Mouse (Mus musculus) heart, embryonic 12.5 days (tissue): Measurements from ENCODE around the gene Snrpd2. TPM values are rescaled to one million over a fixed set of nuclear protein-coding genes. Genes with fewer than 3 reads are reported as not detected.

Experiments
- ATAC-seq: fragments of 200-750 bp; cut with Nextera tagmentation; 2 replicates; pipeline ENCODE4 v1.8.0; 2017; ENCODE audit warnings: moderate TSS enrichment, moderate library complexity; ENCODE audit not compliant: insufficient number of reproducible peaks, low FRiP score
- H3K27ac ChIP-seq: fragments of 300-500 bp; sonication (generic); 2 replicates; pipeline ENCODE4 v1.5.1; 2016; ENCODE audit warnings: mild to moderate bottlenecking, moderate library complexity; ENCODE audit not compliant: poor library complexity, severe bottlenecking
- H3K27me3 ChIP-seq: fragments of 300-500 bp; sonication (generic); replicated peaks from 2 replicates; pipeline ENCODE4 v1.6.1; 2016; ENCODE audit warnings: mild to moderate bottlenecking, moderate library complexity
- H3K36me3 ChIP-seq: fragments of 300-500 bp; sonication (generic); 2 replicates; pipeline ENCODE4 v1.6.1; 2016; ENCODE audit warnings: mild to moderate bottlenecking, moderate library complexity
- H3K4me1 ChIP-seq: fragments of 300-500 bp; sonication (generic); replicated peaks from 2 replicates; pipeline ENCODE4 v1.6.1; 2016; ENCODE audit warnings: mild to moderate bottlenecking
- H3K4me2 ChIP-seq: fragments of 300-500 bp; sonication (generic); 2 replicates; pipeline ENCODE4 v1.6.1; 2016; ENCODE audit warnings: mild to moderate bottlenecking, moderate library complexity
- H3K4me3 ChIP-seq: fragments of 300-500 bp; sonication (generic); 2 replicates; pipeline ENCODE4 v1.5.1; 2016; ENCODE audit warnings: mild to moderate bottlenecking
- H3K9ac ChIP-seq: fragments of 300-500 bp; sonication (generic); 2 replicates; pipeline ENCODE4 v1.6.1; 2016; ENCODE audit warnings: mild to moderate bottlenecking, moderate library complexity
- H3K9me3 ChIP-seq: fragments of 300-500 bp; sonication (generic); replicated peaks from 2 replicates; pipeline ENCODE4 v1.6.1; 2016; ENCODE audit warnings: mild to moderate bottlenecking, moderate library complexity
- WGBS: fragments of 180-500 bp; shearing (Covaris S2); methylation state at CpG from one replicate; pipeline ENCODE4 v1.1.7; 2016; 5-methylcytosine and 5-hydroxymethylcytosine counted together
- microRNA counts: library from miRNA; unstranded; fragments of <30 nt; microRNA quantifications from one replicate; lab custom pipeline; 2017
- microRNA-seq: library from miRNA; unstranded; fragments of <30 nt; microRNA quantifications from one replicate; pipeline ENCODE4, GENCODE M21; 2017
- polyA plus RNA-seq: library from polyadenylated mRNA; unstranded; fragments of >200 nt; fragmentation: Nextera tagmentation; extraction: Ambion mirVana; gene quantifications from 2 replicates; pipeline ENCODE4 v1.2.1, GENCODE M21; 2016

Gene Snrpd2
- polyA plus RNA-seq, 1 experiment from 2014 or later: 101 TPM

DNA sequence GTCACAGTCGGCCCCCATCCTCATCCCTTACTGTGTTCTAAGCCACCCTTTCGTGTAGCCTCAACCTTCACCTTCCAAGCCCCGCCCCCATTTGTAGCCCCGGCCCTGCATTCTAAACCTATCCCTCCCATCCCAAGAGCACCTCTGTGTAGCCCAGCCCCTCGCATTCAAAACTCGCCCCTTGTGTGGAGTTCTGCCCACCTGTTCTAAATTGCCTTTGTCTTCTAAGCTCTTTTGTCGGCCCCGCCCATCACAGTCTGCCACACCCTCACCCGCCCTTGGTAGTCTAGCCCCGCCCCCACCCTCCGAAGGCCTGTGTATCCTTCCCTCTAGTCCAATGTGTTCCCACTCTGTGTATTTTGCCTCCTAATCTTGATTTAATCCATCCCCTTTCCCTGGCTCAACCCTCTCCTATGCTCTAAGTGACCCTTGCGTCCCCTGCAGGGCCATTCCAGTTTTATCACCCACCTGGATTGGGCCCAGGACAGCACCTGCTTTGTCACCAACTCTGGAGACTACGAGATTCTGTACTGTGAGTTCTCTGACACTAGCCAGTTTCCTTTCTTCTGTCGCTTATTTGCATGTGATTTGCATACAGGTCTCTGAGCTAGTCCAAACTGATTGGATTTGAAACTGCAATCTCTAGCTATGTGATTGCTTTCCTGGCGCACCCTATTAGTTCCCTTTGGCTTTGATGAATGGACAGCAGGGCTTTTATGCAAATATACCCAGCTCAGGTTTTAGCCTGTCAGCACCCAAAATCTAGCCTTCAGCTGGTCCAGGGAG is 52.7 kb downstream of the Snrpd2 start:
- no peak overlapping the region for H3K4me2 ChIP-seq
- H3K27me3 ChIP-seq: no peaks in the 10 kb centered on the region
- H3K9me3 ChIP-seq: no peaks in the 10 kb centered on the region
- no peak overlapping the region for H3K27ac ChIP-seq
- H3K4me3 ChIP-seq: no peak overlapping the region
- no peaks in the 10 kb centered on the region for H3K4me1 ChIP-seq
- 66% methylated on average over 15 of the region's 15 CpGs for WGBS
- no peak overlapping the region for H3K9ac ChIP-seq
- peak; percentile 42; the same call in 1 of the 2 replicates for ATAC-seq
- peaks cover 61% of the 10 kb centered on the region for H3K36me3 ChIP-seq

MicroRNAs within 50 kb of the gene (microRNA counts, 519-probe panel; counts per million panel counts)
- microRNA mmu-miR-330 (lab: Ali Mortazavi, UCI): not detected

Small RNA genes within 50 kb of the gene (microRNA-seq; reads per million reads assigned to microRNA genes)
- gene Mir330: 337 reads per million, percentile 68 among the genes with 10 or more reads in this experiment

Other genes with a start within 250 kb of the Snrpd2 start
- 23.3 and 24.0 TPM in 2 replicates for gene Ccdc61, start 239.3 kb upstream of the Snrpd2 start, polyA plus RNA-seq
- 0.60 and 0.64 TPM in 2 replicates for gene Nova2, start 223.8 kb upstream of the Snrpd2 start, polyA plus RNA-seq
- not detected in 2 replicates for gene Nanos2, start 162.3 kb upstream of the Snrpd2 start, polyA plus RNA-seq
- 2.7 and 3.0 TPM in 2 replicates for gene Mypop, start 158.5 kb upstream of the Snrpd2 start, polyA plus RNA-seq
- gene Irf2bp1, start 145.7 kb upstream of the Snrpd2 start, polyA plus RNA-seq: 21.3 and 22.8 TPM in 2 replicates
- gene Foxa3, start 126.2 kb upstream of the Snrpd2 start, polyA plus RNA-seq: 0.37 TPM in 1 of 2 replicates, not detected in the other
- 33.2 TPM in 2 replicates for gene Sympk, start 125.3 kb upstream of the Snrpd2 start, polyA plus RNA-seq
- not detected in 2 replicates for gene Rsph6a, start 95.0 kb upstream of the Snrpd2 start, polyA plus RNA-seq
- gene Dmwd, start 73.5 kb upstream of the Snrpd2 start, polyA plus RNA-seq: 15.4 and 15.5 TPM in 2 replicates
- gene Dmpk, start 65.9 kb upstream of the Snrpd2 start, polyA plus RNA-seq: 16.4 and 17.2 TPM in 2 replicates
- gene Six5, start 55.1 kb upstream of the Snrpd2 start, polyA plus RNA-seq: 7.1 and 7.2 TPM in 2 replicates
- 2.2 TPM in 2 replicates for gene Gm4969, start 31.4 kb upstream of the Snrpd2 start, polyA plus RNA-seq
- 10.2 and 11.2 TPM in 2 replicates for gene Fbxo46, start 29.9 kb upstream of the Snrpd2 start, polyA plus RNA-seq
- 10.0 TPM in 2 replicates for gene Qpctl, start 431 bp upstream of the Snrpd2 start, polyA plus RNA-seq
- 8.0 and 9.7 TPM in 2 replicates for gene Gipr, start 16.4 kb downstream of the Snrpd2 start, polyA plus RNA-seq
- 17.7 and 18.2 TPM in 2 replicates for gene Eml2, start 26.7 kb downstream of the Snrpd2 start, polyA plus RNA-seq
- 0.97 and 1.1 TPM in 2 replicates for gene Gpr4, start 62.8 kb downstream of the Snrpd2 start, polyA plus RNA-seq
- 37.0 and 38.4 TPM in 2 replicates for gene Opa3, start 78.6 kb downstream of the Snrpd2 start, polyA plus RNA-seq
- gene Vasp, start 122.1 kb downstream of the Snrpd2 start, polyA plus RNA-seq: 93.7 and 99.0 TPM in 2 replicates
- not detected in 2 replicates for gene Ppm1n, start 130.3 kb downstream of the Snrpd2 start, polyA plus RNA-seq
- 23.6 and 26.7 TPM in 2 replicates for gene Rtn2, start 132.9 kb downstream of the Snrpd2 start, polyA plus RNA-seq
- 0.37 and 0.55 TPM in 2 replicates for gene Fosb, start 160.3 kb downstream of the Snrpd2 start, polyA plus RNA-seq
- 59.2 and 66.0 TPM in 2 replicates for gene Ercc1, start 195.1 kb downstream of the Snrpd2 start, polyA plus RNA-seq
- gene Cd3eap, start 209.8 kb downstream of the Snrpd2 start, polyA plus RNA-seq: 17.6 and 18.4 TPM in 2 replicates
- 17.5 and 19.4 TPM in 2 replicates for gene Ppp1r13l, start 210.0 kb downstream of the Snrpd2 start, polyA plus RNA-seq
- gene Ercc2, start 232.3 kb downstream of the Snrpd2 start, polyA plus RNA-seq: 15.9 and 17.5 TPM in 2 replicates